Mouse (Mus musculus) embryonic facial prominence, embryonic 11.5 days (tissue): Measurements from ENCODE around the gene Ptpn6. TPM values are rescaled to one million over a fixed set of nuclear protein-coding genes. Genes with fewer than 3 reads are reported as not detected.
"Not testable (repeated sequence)": the region's sequence is repeated elsewhere in the genome, so short reads cannot be mapped to it uniquely, and the experiment has no call there.

ENCODE experiments used
- ATAC-seq: fragments of 200-750 bp; cut with Nextera tagmentation; replicated peaks from 2 replicates; pipeline ENCODE4 v1.8.0; 2017; ENCODE audit warnings: low read depth; ENCODE audit not compliant: insufficient number of reproducible peaks, low FRiP score, low TSS enrichment
- DNase-seq: peaks from one replicate; pipeline ENCODE4 v3.0.0-alpha.2; 2015; ENCODE audit warnings: low spot score
- H3K27ac ChIP-seq: fragments of 300-500 bp; sonication (generic); replicated peaks from 2 replicates; pipeline ENCODE4 v1.5.1; 2014; ENCODE audit warnings: mild to moderate bottlenecking, low read depth, low read length, control low read depth
- H3K27me3 ChIP-seq: fragments of 300-500 bp; sonication (generic); 2 replicates; pipeline ENCODE4 v1.6.1; 2014; ENCODE audit warnings: mild to moderate bottlenecking, low read length, moderate library complexity, mixed read lengths; ENCODE audit not compliant: control insufficient read depth, insufficient read depth
- H3K36me3 ChIP-seq: fragments of 300-500 bp; sonication (generic); replicated peaks from 2 replicates; pipeline ENCODE4 v1.6.1; 2014; ENCODE audit warnings: low read depth, mild to moderate bottlenecking, low read length, moderate library complexity, mixed read lengths; ENCODE audit not compliant: control insufficient read depth, insufficient read depth
- H3K4me1 ChIP-seq: fragments of 300-500 bp; sonication (generic); 2 replicates; pipeline ENCODE4 v1.6.1; 2014; ENCODE audit warnings: low read length, mixed read lengths; ENCODE audit not compliant: control insufficient read depth, insufficient read depth
- H3K4me2 ChIP-seq: fragments of 300-500 bp; sonication (generic); 2 replicates; pipeline ENCODE4 v1.6.1; 2014; ENCODE audit warnings: low read depth, mild to moderate bottlenecking, control low read depth, low read length, moderate library complexity
- H3K4me3 ChIP-seq: fragments of 300-500 bp; sonication (generic); 2 replicates; pipeline ENCODE4 v1.5.1; 2014; ENCODE audit warnings: low read depth, low read length, control low read depth
- H3K9ac ChIP-seq: fragments of 300-500 bp; sonication (generic); replicated peaks from 2 replicates; pipeline ENCODE4 v1.6.1; 2014; ENCODE audit warnings: mild to moderate bottlenecking, control low read depth, low read length
- H3K9me3 ChIP-seq: fragments of 300-500 bp; sonication (generic); replicated peaks from 2 replicates; pipeline ENCODE4 v1.6.1; 2016; ENCODE audit warnings: mild to moderate bottlenecking, low read length, inconsistent platforms, mixed read lengths; ENCODE audit not compliant: control insufficient read depth
- WGBS: fragments of 180-500 bp; shearing (Covaris S2); extraction: QIAGEN DNeasy Blood & Tissue Kit; methylation state at CpG from one replicate; pipeline ENCODE4 v1.1.7; 2014; 5-methylcytosine and 5-hydroxymethylcytosine counted together
- polyA plus RNA-seq: library from polyadenylated mRNA; unstranded; fragments of >200 nt; fragmentation: Nextera tagmentation; extraction: Ambion mirVana; gene quantifications from 2 replicates; pipeline ENCODE4 v1.2.1, GENCODE M21; 2014

Gene Ptpn6
- polyA plus RNA-seq, 1 experiment from 2014 or later: 6.0 TPM

DNA sequence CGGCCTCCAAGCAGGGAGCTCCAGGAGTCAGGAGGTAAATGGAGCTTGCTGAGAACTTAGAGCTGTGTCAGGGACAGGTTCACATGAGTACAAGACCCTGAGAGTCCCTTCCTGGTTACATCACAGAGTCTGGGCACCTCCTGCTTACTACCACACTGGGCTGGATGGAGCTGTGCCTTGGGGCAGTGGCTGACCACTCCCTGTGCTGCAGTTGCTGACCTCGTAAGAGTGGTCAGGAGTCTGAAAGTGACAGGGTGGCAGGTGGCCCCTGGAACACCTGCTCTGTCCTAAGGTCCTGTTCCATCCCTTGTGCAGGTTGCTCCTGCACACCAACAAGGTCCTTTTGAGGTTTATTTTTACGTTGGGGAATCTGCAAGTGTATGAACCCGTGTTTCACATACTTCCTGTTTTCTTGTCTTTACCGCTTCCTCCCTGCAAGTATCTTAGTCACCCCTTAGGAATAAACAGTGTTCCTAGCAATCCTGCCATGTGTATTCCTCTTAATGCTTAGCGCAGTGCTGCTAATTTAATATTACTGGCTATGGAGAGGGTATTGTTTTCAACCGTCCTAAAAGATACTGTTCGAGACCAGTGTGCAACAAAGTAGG, 50.3 kb downstream of the Ptpn6 start:
- no peaks in the 10 kb centered on the region for H3K27me3 ChIP-seq
- H3K4me2 ChIP-seq: no peak overlapping the region
- DNase-seq (no peak), ATAC-seq (no peak)
- H3K4me3 ChIP-seq: no peak overlapping the region
- H3K9me3 ChIP-seq: no peaks in the 10 kb centered on the region
- 78% methylated on average over 8 of the region's 8 CpGs for WGBS
- no peak overlapping the region for H3K9ac ChIP-seq
- no peak overlapping the region for H3K27ac ChIP-seq
- no peaks in the 10 kb centered on the region for H3K4me1 ChIP-seq
- H3K36me3 ChIP-seq: no peaks in the 10 kb centered on the region

DNA sequence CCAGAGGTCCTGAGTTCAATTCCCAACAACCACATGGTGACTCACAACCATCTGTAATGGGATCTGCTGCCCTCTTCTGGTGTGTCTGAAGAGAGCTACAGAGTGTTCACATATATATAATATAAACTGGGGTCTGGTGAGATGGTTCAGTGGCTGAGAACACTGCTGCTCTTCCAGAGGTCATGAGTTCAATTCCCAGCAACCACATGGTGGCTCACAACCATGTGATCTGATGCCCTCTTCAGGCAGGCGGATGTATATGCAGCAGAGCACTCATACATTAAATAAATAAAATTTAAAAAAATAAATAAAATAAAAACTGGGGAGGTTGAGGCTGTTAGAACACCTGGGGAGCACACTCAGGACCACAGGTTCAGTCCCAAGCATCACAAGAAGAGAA, 51.9 kb downstream of the Ptpn6 start:
- not testable (repeated sequence) for H3K4me2 ChIP-seq, H3K27me3 ChIP-seq, ATAC-seq, DNase-seq, H3K4me1 ChIP-seq, H3K9me3 ChIP-seq, H3K27ac ChIP-seq, H3K4me3 ChIP-seq, H3K36me3 ChIP-seq, H3K9ac ChIP-seq
- 83% methylated on average over 1 of the region's 1 CpGs for WGBS

DNA sequence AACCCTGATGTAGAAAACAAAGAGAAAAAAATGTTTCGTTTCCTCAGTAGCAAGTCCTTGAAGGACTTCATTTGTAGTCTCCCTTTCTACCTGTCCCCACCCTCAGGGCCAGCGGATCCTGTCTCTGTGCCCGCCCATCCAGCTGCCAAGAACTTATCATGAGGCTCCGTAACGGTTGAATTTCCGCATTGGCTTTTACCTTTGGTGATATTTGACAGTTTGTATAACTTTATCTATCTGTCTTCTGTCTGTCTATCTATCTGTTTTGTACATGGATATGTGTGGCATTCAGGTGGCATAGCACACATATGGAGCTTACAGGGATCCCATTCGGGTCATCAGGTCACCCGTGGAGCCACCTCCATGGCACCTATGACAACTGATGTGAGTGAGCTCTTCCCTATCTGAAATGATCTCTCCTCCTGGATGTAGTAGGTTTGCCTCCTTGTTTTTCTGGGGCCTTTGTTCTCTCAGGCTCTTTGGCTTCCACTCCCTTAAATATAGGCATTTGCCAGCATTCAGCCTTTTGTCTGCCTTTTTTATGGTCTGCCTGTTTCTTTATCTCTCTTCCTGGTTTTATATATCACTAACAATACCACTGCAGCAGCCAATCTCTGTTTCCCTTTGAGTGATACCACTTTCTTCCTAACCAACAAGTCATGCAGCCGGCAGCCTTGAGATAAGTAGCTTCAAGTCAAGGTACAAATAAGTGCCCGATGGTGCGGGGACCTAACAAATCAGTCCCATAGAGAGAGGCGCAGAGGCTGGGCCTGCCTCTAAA, 52.7 kb downstream of the Ptpn6 start:
- no peak overlapping the region for H3K27ac ChIP-seq
- no peak for DNase-seq
- H3K9me3 ChIP-seq: no peaks in the 10 kb centered on the region
- H3K36me3 ChIP-seq: no peaks in the 10 kb centered on the region
- no peak overlapping the region for H3K4me3 ChIP-seq
- H3K4me1 ChIP-seq: no peaks in the 10 kb centered on the region
- H3K9ac ChIP-seq: no peak overlapping the region
- H3K27me3 ChIP-seq: no peaks in the 10 kb centered on the region
- ATAC-seq: no peak
- H3K4me2 ChIP-seq: no peak overlapping the region
- WGBS: 93% methylated on average over 12 of the region's 12 CpGs

DNA sequence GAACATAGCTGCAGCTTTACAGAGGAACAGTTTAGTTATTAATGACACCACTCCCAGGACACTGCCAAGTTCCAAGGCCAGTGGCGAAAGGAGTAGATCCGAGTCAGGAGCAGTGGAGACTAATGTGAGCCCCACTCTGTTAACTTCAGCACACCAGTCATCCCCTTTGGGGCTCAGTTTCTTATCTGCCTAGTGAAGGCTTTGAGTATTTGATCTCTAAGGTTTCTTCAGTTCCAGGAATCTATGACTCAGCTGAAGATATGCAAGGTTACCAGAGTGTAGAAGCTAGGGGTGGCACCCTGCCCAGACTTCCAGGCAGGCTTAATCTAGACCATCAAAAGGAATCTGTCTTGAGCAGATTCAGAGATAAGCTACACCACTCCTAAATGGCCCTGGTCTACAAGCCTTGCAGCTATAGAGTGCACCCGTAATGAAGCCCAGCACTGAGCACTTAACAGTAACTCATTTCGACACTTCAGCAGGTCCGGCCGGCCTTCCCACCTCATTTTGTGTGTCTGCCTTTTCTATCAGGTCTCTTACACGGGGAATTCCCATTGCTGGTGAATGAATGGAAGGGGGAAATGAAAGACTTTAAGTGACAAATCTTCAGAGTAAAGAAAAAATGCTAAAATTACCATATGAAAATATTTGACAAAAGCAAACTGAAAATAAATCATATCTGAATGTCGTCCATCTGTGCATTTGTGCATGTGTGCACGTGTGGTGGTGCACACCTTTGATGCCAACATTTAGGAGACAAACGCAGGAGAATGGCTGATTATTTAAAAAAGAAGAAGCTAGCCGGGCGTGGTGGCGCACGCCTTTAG, 54.7 kb downstream of the Ptpn6 start:
- Histone ChIP-seq H3K27ac (no peak overlapping the region), H3K4me3 (no peak overlapping the region), H3K4me1 (no peaks in the 10 kb centered on the region), H3K27me3 (no peaks in the 10 kb centered on the region), H3K9ac (no peak overlapping the region), H3K36me3 (no peaks in the 10 kb centered on the region), H3K4me2 (no peak overlapping the region), H3K9me3 (no peaks in the 10 kb centered on the region)
- no peak for ATAC-seq
- no peak for DNase-seq
- 82% methylated on average over 14 of the region's 14 CpGs for WGBS

DNA sequence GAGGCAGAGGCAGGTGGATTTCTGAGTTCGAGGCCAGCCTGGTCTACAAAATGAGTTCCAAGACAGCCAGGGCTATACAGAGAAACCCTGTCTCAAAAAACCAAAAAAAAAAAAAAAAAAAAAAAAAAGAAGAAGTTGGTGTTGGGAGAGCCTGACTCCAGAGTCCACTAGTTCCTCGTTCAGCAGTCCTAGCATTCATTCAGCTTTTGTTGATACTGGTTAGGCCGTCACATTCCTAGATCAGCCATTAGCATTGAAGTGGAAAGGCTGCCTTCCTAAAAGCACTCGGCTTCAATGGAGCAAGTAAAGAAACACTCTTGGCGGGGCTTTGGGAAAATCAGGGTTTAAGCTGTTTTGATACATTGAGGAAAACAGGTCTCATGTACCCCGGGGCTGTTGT, 56.2 kb downstream of the Ptpn6 start:
- H3K4me3 ChIP-seq, ATAC-seq, DNase-seq, H3K36me3 ChIP-seq, H3K27ac ChIP-seq, H3K9ac ChIP-seq, H3K4me1 ChIP-seq, H3K27me3 ChIP-seq, H3K9me3 ChIP-seq, H3K4me2 ChIP-seq: not testable (repeated sequence)
- 66% methylated on average over 6 of the region's 6 CpGs for WGBS

DNA sequence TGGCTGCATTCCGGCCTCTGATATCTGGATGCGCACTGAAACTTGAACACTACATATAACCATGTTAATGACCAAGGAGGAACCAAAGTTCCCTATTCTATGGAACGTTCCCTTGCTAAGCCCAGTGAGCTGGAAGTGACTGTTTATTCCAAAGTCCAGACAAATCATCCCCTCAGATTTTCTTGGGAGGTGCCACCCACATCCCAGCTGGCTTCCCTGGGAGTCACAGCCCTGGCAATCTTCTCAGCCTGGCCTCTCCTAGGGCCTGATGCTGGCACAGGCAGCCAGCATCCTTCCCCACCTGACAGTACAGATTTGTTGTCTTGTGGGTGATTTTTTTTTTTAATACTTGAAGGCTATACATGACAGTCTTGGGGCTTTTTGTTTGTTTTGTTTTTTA, 59.0 kb downstream of the Ptpn6 start:
- Histone ChIP-seq H3K9ac (no peak overlapping the region), H3K36me3 (no peaks in the 10 kb centered on the region), H3K27ac (no peak overlapping the region), H3K27me3 (no peaks in the 10 kb centered on the region), H3K4me3 (no peak overlapping the region), H3K9me3 (no peaks in the 10 kb centered on the region), H3K4me1 (no peaks in the 10 kb centered on the region), H3K4me2 (no peak overlapping the region)
- WGBS: 92% methylated on average over 3 of the region's 3 CpGs
- DNase-seq (no peak), ATAC-seq (no peak)

DNA sequence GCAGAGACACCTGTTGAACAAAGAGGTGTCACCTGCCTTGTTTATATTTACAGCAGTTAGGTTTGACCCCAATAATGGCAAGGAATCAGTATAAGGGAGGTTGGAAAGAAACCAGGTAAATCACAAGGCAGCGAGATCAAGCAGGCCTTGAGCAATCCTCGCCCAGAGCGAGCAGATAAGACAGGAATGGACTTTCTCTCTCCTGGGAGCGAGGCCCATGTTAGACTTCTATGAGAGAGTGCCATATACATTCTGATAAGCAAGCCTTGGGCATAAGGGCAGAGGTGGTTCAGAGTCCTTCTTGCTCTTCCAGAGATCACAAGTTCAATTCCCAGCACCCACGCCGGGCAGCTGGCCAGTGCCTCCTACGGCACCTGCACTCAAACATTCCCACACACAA, 59.7 kb downstream of the Ptpn6 start:
- H3K4me1 ChIP-seq: no peaks in the 10 kb centered on the region
- no peak overlapping the region for H3K9ac ChIP-seq
- 97% methylated on average over 7 of the region's 7 CpGs for WGBS
- ATAC-seq (no peak), DNase-seq (no peak)
- H3K36me3 ChIP-seq: no peaks in the 10 kb centered on the region
- H3K27me3 ChIP-seq: no peaks in the 10 kb centered on the region
- H3K4me2 ChIP-seq: no peak overlapping the region
- H3K9me3 ChIP-seq: no peaks in the 10 kb centered on the region
- no peak overlapping the region for H3K27ac ChIP-seq
- H3K4me3 ChIP-seq: no peak overlapping the region

DNA sequence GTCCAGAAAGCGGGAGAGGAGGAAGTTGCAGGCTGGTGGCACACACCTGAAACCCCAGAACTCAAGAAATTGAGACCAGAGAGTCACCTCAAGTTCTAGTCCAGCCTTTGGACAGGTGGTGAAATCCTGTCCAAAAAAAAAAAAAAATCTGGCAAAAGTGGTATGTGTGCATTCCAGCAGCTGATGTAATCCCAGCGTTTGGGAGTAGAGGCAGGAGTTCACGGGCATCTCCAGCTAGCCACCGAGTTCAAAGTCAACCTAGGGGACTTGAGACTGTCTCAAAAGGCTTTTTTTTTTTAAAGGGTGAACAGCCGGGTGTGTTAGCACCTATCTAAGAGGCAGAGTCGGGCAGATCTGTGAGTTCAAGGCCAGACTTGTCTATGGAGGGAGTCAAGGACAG, 62.3 kb downstream of the Ptpn6 start:
- Histone ChIP-seq H3K9me3 (no peaks in the 10 kb centered on the region), H3K36me3 (no peaks in the 10 kb centered on the region), H3K9ac (no peak overlapping the region), H3K4me2 (no peak overlapping the region), H3K4me3 (no peak overlapping the region), H3K4me1 (no peaks in the 10 kb centered on the region), H3K27ac (no peak overlapping the region), H3K27me3 (no peaks in the 10 kb centered on the region)
- ATAC-seq (no peak), DNase-seq (no peak)
- WGBS: 89% methylated on average over 6 of the region's 6 CpGs
